Mouse (Mus musculus): ENCODE data around the gene 4833423E24Rik. TPM values are rescaled to one million over a fixed set of nuclear protein-coding genes. Genes with fewer than 3 reads are reported as not detected.

The 4833423E24Rik gene
- polyA plus RNA-seq (2016; fragmentation: Nextera tagmentation; extraction: Ambion mirVana), result 0.11 TPM in 1 of 2 replicates, not detected in the other

DNA sequence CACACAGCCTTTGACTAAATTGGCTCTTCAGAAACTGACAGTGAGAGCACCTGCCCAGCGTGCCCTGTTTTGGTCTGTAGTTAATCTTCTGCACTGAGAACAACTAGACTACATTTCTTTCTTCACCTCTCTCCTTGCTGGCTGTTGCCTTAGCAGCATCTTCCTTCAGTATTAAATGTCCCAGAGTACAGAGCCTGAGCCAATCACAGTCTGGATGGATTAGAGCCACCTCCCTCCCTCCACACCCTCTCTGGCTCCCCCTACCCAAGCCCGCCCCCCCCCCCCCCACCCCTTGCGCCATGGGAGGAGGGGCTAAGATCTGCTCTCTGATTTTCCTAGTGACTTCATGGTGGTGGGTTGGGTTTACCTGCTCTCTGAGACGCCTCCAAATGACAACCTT lies at the start of gene 4833423E24Rik:
4833423E24Rik (minus strand) TSS at position 146 of the 400 bp plus-strand sequence.
- no peaks in the 10 kb centered on the region for H3K9me3 ChIP-seq
- no peaks in the 10 kb centered on the region for H3K4me1 ChIP-seq (replicated peaks)
- WGBS, result 31% methylated on average over 4 of the region's 4 CpGs
- H3K27ac ChIP-seq, result no peak within 1 kb of the TSS
- no peak for DNase-seq (ENCODE audit: low spot score)
- no peak within 1 kb of the TSS for H3K4me3 ChIP-seq
- H3K27me3 ChIP-seq (ENCODE audit: insufficient read depth, poor library complexity, severe bottlenecking), result no peaks in the 10 kb centered on the region
- no peaks in the 10 kb centered on the region for H3K36me3 ChIP-seq

DNA sequence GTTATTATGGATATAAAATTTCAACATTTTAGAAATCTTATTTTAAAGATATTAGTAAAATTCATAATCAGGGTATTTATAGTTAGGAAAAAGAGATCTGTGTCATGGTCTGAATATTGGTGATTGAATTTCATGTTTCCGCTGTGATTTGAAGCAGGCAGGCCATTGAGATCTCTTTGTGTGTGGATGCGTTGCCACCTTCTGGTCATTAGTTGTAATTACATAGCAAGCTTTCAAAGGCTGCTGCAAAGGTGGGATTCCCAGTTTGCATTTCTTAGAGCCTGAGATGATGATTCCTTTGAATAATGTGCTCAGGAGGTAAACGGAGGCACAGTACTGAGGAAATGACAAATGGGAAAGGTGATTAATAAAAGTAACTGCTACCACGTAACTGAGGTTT lies 42.4 kb upstream of the 4833423E24Rik start:
- H3K27me3 ChIP-seq (ENCODE audit: insufficient read depth, poor library complexity, severe bottlenecking), result no peaks in the 10 kb centered on the region
- H3K36me3 ChIP-seq, result no peaks in the 10 kb centered on the region
- no peak overlapping the region for H3K4me3 ChIP-seq
- no peaks in the 10 kb centered on the region for H3K9me3 ChIP-seq
- DNase-seq (ENCODE audit: low spot score), result peak; percentile 18
- WGBS, result 28% methylated on average over 4 of the region's 4 CpGs
- H3K4me1 ChIP-seq (replicated peaks), result no peaks in the 10 kb centered on the region
- H3K27ac ChIP-seq, result no peak overlapping the region

DNA sequence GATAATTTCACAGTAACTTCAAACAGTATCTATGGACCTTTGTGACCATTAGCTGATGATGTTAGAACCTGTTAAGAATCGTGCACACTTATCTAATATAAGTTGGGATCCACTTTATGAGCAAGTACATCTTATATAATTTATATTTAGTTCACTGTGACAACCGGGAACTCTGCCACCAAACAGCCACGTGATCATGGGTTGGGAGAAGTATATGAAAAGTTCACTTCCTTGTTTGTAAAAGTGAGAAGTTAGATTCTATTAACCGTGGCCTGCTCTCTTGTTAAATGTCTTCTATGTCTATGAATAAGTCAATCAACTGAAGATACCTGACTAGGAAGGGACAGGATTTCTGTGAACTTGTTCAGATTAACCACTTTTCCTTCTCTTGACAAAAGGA lies 41.4 kb upstream of the 4833423E24Rik start:
- no peaks in the 10 kb centered on the region for H3K9me3 ChIP-seq
- whole genome bisulfite sequencing, result 78% methylated on average over 4 of the region's 4 CpGs
- no peak overlapping the region for H3K4me3 ChIP-seq
- no peaks in the 10 kb centered on the region for H3K27me3 ChIP-seq (ENCODE audit: insufficient read depth, poor library complexity, severe bottlenecking)
- no peaks in the 10 kb centered on the region for H3K4me1 ChIP-seq (replicated peaks)
- H3K36me3 ChIP-seq, result no peaks in the 10 kb centered on the region
- no peak for DNase-seq (ENCODE audit: low spot score)
- H3K27ac ChIP-seq, result no peak overlapping the region

DNA sequence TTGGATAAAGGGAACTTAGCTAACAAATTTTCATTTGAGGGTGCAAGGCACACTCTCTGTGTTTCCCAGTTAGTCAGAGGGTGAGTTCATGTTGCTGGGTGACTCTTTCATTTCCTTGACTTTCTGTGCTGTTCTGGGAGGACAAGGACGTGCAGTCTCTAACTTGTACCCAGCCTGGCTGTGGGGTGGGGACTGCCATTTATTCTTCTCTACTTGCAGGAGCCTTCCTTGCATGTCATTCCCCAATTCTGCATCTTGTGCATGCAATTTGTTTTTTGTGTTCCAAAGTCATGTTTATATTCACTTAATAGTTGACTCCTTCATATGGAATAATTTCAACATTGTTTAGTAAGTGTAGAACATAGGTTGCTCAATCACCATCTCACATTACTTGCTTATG lies 36.0 kb upstream of the 4833423E24Rik start:
- no peaks in the 10 kb centered on the region for H3K9me3 ChIP-seq
- no peaks in the 10 kb centered on the region for H3K4me1 ChIP-seq (replicated peaks)
- no peak overlapping the region for H3K27ac ChIP-seq
- WGBS, result 84% methylated on average over 1 of the region's 1 CpGs
- no peaks in the 10 kb centered on the region for H3K27me3 ChIP-seq (ENCODE audit: insufficient read depth, poor library complexity, severe bottlenecking)
- no peak overlapping the region for H3K4me3 ChIP-seq
- no peak for DNase-seq (ENCODE audit: low spot score)
- no peaks in the 10 kb centered on the region for H3K36me3 ChIP-seq

GRCm38 (mm10) chr2:85533934-85534333 lies 15.1 kb upstream of the 4833423E24Rik start:
- H3K4me1 ChIP-seq (replicated peaks), result 0 out of 2 replicates have a peak, but pooled peaks cover 3% of the 10 kb centered on the region
- WGBS, result 95% methylated on average over 1 of the region's 1 CpGs
- H3K4me3 ChIP-seq, result no peak overlapping the region
- H3K36me3 ChIP-seq, result no peaks in the 10 kb centered on the region
- no peak overlapping the region for H3K27ac ChIP-seq
- H3K9me3 ChIP-seq, result no peaks in the 10 kb centered on the region
- H3K27me3 ChIP-seq (ENCODE audit: insufficient read depth, poor library complexity, severe bottlenecking), result no peaks in the 10 kb centered on the region
- DNase-seq (ENCODE audit: low spot score), result no peak

DNA sequence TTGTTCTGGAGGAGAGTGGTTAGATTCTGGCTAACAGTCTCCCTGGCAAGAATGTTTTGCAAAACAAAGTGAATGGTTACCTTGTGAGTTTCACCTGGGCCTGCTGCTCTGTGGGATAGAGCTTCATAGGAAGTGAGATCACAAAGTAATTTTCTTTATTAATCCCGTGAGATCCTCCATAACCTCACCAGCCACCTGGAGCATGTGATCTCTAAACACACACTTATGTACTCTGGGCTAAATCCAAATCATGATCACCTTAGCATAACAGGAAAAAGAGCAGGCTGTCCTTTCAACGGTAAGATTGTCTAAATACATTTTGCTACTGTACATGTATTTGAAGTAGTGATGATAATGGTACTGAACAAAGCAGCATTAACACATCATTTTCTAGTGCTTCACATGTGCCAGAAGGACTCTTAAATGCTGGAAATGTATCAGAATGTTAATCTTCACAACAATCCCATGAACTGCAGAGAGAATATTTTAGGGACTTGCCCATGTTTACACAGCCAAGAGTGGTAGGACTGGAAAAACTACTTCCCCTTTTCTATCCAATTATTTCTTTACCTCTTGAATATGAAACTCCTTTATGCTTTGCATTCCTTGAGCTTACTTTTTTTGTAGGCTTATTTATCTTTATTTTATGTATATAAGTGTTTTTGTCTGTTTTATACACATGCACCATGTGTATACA lies 13.4 kb upstream of the 4833423E24Rik start:
- no peaks in the 10 kb centered on the region for H3K36me3 ChIP-seq
- H3K27ac ChIP-seq, result no peak overlapping the region
- WGBS, result 88% methylated on average over 2 of the region's 2 CpGs
- no peak for DNase-seq (ENCODE audit: low spot score)
- H3K9me3 ChIP-seq, result no peaks in the 10 kb centered on the region
- H3K4me3 ChIP-seq, result no peak overlapping the region
- no peaks in the 10 kb centered on the region for H3K27me3 ChIP-seq (ENCODE audit: insufficient read depth, poor library complexity, severe bottlenecking)
- 0 out of 2 replicates have a peak, but pooled peaks cover 3% of the 10 kb centered on the region for H3K4me1 ChIP-seq (replicated peaks)

DNA sequence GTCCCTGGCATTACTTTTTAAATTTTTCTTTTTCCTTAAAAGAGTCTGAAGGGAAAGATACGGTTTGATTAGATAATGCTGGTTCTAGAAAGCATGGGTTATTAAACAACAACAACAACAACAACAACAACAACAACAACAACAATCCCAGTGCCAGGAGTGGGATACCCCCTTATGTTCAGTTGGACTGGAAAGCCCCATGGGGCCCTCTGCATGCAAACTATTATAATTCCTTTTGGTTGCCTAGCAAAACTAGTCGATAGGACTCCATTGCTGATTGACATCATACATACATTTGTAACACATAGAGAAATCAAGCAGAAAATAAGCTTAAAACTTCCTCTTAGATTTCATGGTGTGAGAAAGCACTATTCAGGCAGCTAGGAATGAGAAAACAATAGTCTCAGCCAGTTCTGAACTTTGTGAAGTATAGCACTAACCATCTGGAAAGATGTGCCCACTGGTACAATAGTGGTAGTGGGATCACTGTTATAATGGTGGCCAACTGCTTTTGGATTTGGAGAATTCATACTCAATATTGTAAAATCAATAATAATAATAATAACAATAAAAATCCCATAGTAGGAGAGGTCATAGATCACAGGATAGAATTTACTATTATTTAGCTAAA lies 4.2 kb upstream of the 4833423E24Rik start:
- Histone ChIP-seq H3K9me3 (no peaks in the 10 kb centered on the region), H3K27ac (no peak overlapping the region), H3K36me3 (no peaks in the 10 kb centered on the region), H3K4me3 (no peak overlapping the region), H3K4me1 (replicated peaks) (no peaks in the 10 kb centered on the region), H3K27me3 (ENCODE audit: insufficient read depth, poor library complexity, severe bottlenecking) (no peaks in the 10 kb centered on the region)
- 78% methylated on average over 2 of the region's 2 CpGs for WGBS
- no peak for DNase-seq (ENCODE audit: low spot score)

- Histone ChIP-seq H3K27me3 (ENCODE audit: insufficient read depth, poor library complexity, severe bottlenecking) (no peaks in the 10 kb centered on the region), H3K4me1 (replicated peaks) (no peaks in the 10 kb centered on the region), H3K9me3 (no peaks in the 10 kb centered on the region), H3K36me3 (no peaks in the 10 kb centered on the region), H3K27ac (no peak overlapping the region), H3K4me3 (no peak overlapping the region)
- DNase-seq (ENCODE audit: low spot score), result no peak
- WGBS, result 95% methylated on average over 10 of the region's 10 CpGs
Measured at GRCm38 (mm10) chr2:85518292-85518691, 532 bp downstream of the 4833423E24Rik start.

GRCm38 (mm10) chr2:85510376-85510775 lies 8.4 kb downstream of the 4833423E24Rik start:
- Histone ChIP-seq H3K27ac (no peak overlapping the region), H3K4me3 (no peak overlapping the region), H3K9me3 (no peaks in the 10 kb centered on the region), H3K27me3 (ENCODE audit: insufficient read depth, poor library complexity, severe bottlenecking) (no peaks in the 10 kb centered on the region), H3K4me1 (replicated peaks) (no peaks in the 10 kb centered on the region), H3K36me3 (no peaks in the 10 kb centered on the region)
- no peak for DNase-seq (ENCODE audit: low spot score)
- 83% methylated on average over 3 of the region's 3 CpGs for WGBS

DNA sequence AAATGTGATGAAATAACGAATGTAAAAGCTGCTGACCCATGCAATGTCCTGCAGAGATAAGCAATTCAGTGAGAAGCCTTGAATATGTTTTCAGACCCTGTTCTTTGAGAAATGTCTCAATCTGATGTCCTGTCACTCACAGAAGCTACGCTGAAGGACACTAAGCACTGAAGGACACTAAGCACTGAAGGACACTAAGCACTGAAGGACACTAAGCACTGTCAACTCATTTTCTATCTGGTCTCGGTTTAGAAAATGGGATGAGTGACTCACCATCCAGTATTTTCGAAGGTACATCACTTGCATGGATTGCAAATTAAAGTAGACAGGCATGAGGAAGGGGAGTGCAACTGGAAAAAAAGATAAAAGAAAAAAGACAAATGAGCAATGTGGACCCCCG lies 28.4 kb downstream of the 4833423E24Rik start:
- Histone ChIP-seq H3K27me3 (ENCODE audit: insufficient read depth, poor library complexity, severe bottlenecking) (no peaks in the 10 kb centered on the region), H3K36me3 (no peaks in the 10 kb centered on the region), H3K4me3 (no peak overlapping the region), H3K27ac (no peak overlapping the region), H3K9me3 (no peaks in the 10 kb centered on the region), H3K4me1 (replicated peaks) (no peaks in the 10 kb centered on the region)
- no peak for DNase-seq (ENCODE audit: low spot score)
- WGBS, result 82% methylated on average over 5 of the region's 5 CpGs

GRCm38 (mm10) chr2:85466801-85467325 lies 52.0 kb downstream of the 4833423E24Rik start:
- WGBS, result 80% methylated on average over 3 of the region's 3 CpGs
- Histone ChIP-seq H3K27me3 (ENCODE audit: insufficient read depth, poor library complexity, severe bottlenecking) (no peaks in the 10 kb centered on the region), H3K4me3 (no peak overlapping the region), H3K9me3 (no peaks in the 10 kb centered on the region; the same call in 1 of the 2 replicates), H3K27ac (no peak overlapping the region), H3K4me1 (replicated peaks) (no peaks in the 10 kb centered on the region), H3K36me3 (no peaks in the 10 kb centered on the region)
- DNase-seq (ENCODE audit: low spot score), result no peak

DNA sequence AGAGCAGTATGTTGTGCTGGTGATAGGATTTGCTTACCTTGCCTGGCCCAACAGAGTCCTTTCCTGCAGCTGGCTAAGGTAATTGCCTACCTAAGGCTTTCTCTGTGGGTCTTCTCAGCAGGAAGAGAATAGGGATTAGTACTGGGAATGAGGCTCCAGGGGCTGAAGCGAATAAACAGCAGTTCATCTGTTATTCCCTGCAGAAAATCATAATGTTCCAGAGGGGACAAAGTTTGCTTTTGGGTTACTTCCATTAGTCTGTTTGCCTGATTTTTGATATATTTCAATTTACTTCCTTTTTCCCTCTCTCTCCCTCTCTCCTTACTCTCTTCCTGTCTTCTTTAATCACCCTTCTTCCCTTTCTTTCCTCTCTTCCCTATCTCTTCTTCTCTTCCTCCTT lies 75.3 kb downstream of the 4833423E24Rik start, which contains the start of gene Olfr995:
Olfr995 (minus strand) TSS at position 101 of the 400 bp plus-strand sequence.
- Histone ChIP-seq H3K4me3 (no peak within 1 kb of the TSS), H3K27me3 (ENCODE audit: insufficient read depth, poor library complexity, severe bottlenecking) (no peaks in the 10 kb centered on the region), H3K36me3 (no peaks in the 10 kb centered on the region), H3K27ac (no peak within 1 kb of the TSS), H3K4me1 (replicated peaks) (no peaks in the 10 kb centered on the region), H3K9me3 (no peaks in the 10 kb centered on the region)
- WGBS, result 23% methylated on average over 1 of the region's 1 CpGs
- DNase-seq (ENCODE audit: low spot score), result no peak

GRCm38 (mm10) chr2:85442546-85442945 lies 76.3 kb downstream of the 4833423E24Rik start:
- Histone ChIP-seq H3K4me1 (replicated peaks) (no peaks in the 10 kb centered on the region), H3K36me3 (no peaks in the 10 kb centered on the region), H3K4me3 (no peak overlapping the region), H3K9me3 (no peaks in the 10 kb centered on the region), H3K27ac (no peak overlapping the region), H3K27me3 (ENCODE audit: insufficient read depth, poor library complexity, severe bottlenecking) (no peaks in the 10 kb centered on the region)
- DNase-seq (ENCODE audit: low spot score), result no peak
